10 mouse cellular contexts compared by ENCODE assay signal in genomic region chr11:58981541-58982447, GRCm38 (mm10). TPM values are rescaled to one million over a fixed set of nuclear protein-coding genes. Genes with fewer than 3 reads are reported as not detected.
DNase-seq lines count a peak whose midpoint lies in the region; ATAC-seq and TF ChIP-seq lines count a peak whose summit lies in the region.
"Had no signal": no experiment of that assay in that cellular context is flagged by ENCODE, and none has a peak within 500 bp of the region (broad histone marks: within the 10 kb centered on the region; RNA-seq: fewer than 3 reads in every experiment).

No protein-coding gene starts in this region.

- peak; percentile 49 for DNase-seq in embryo, embryonic 11 days
- DNase-seq in embryo, embryonic 10.5 days (ENCODE audit: low spot score) = no peak
- DNase-seq in CD4-positive, CD25-positive, alpha-beta regulatory T cell, adult 2 months (ENCODE audit: low read depth, low spot score) = peak; percentile 86
- peak; percentile 58 to 78 for DNase-seq in left cerebral cortex, adult 9 months (ENCODE audit: low spot score in 2 of 2)
- peak; percentile 80 for DNase-seq in midbrain, postnatal 0 days (ENCODE audit: low spot score)
- peak; percentile 81 for DNase-seq in telencephalon, adult 2 months (ENCODE audit: low read depth, low spot score)
- DNase-seq: liver, embryonic 13.5 days had no signal

- H3K4me2 ChIP-seq in heart, embryonic 16.5 days (ENCODE audit: low read depth, low read length) = peak overlapping the region; percentile 45
- H3K4me2 ChIP-seq in midbrain, postnatal 0 days (ENCODE audit: low read depth, low read length, poor library complexity, severe bottlenecking) = no peak overlapping the region

- peaks cover 11% of the 10 kb centered on the region; the same call in 1 of the 2 replicates for H3K4me1 ChIP-seq in embryonic fibroblast, embryonic 13.5 days (ENCODE audit: control insufficient read depth, insufficient read depth, low read length)
- peaks cover 76% of the 10 kb centered on the region for H3K4me1 ChIP-seq in heart, embryonic 16.5 days (ENCODE audit: control insufficient read depth, insufficient read depth, low read length)
- peaks cover 18% of the 10 kb centered on the region for H3K4me1 ChIP-seq in midbrain, postnatal 0 days (ENCODE audit: insufficient read depth, low read length)

- TF ChIP-seq POLR2A in embryonic fibroblast, embryonic 13.5 days (IDR thresholded peaks at IDR 0.05; ENCODE audit: low read depth, low read length) = no peak

- peak overlapping the region; percentile 33; the same call in 1 of the 2 replicates for H3K9ac ChIP-seq in heart, embryonic 16.5 days (ENCODE audit: low read length)
- no peak overlapping the region for H3K9ac ChIP-seq in midbrain, postnatal 0 days (replicated peaks; ENCODE audit: low read length, poor library complexity, severe bottlenecking)

- H3K27me3 ChIP-seq in heart, embryonic 16.5 days (ENCODE audit: control insufficient read depth, insufficient read depth, low read length) = no peaks in the 10 kb centered on the region
- H3K27me3 ChIP-seq in midbrain, postnatal 0 days (ENCODE audit: insufficient read depth, low read length) = no peaks in the 10 kb centered on the region
- H3K27me3 ChIP-seq: liver, embryonic 13.5 days; Patski had no signal

- ATAC-seq in heart, embryonic 16.5 days (replicated peaks; ENCODE audit: extremely low read depth, insufficient read depth, low FRiP score) = peak; percentile 16; the same call in 1 of the 2 replicates
- ATAC-seq in midbrain, postnatal 0 days (ENCODE audit: low FRiP score) = no peak
- ATAC-seq: Patski had no signal

- no peak overlapping the region for H3K27ac ChIP-seq in embryonic fibroblast, embryonic 13.5 days (ENCODE audit: insufficient read depth, low read length)
- peak overlapping the region; percentile 90 for H3K27ac ChIP-seq in heart, embryonic 16.5 days (ENCODE audit: low read length)
- no peak overlapping the region for H3K27ac ChIP-seq in midbrain, postnatal 0 days (ENCODE audit: low read depth, low read length)
- H3K27ac ChIP-seq: liver, embryonic 13.5 days had no signal

- 35% methylated on average over 14 of the region's 14 CpGs for WGBS in heart, embryonic 16.5 days
- WGBS in midbrain, postnatal 0 days = 67% methylated on average over 14 of the region's 14 CpGs

- TF ChIP-seq CTCF in embryonic fibroblast, embryonic 13.5 days (IDR thresholded peaks at IDR 0.05; ENCODE audit: borderline replicate concordance, insufficient read depth, low read length) = peak; percentile 41; the same call in 1 of the 2 replicates
- peak; percentile 66 for TF ChIP-seq CTCF in midbrain, postnatal 0 days (IDR thresholded peaks at IDR 0.05)

- peaks cover 33% of the 10 kb centered on the region for H3K36me3 ChIP-seq in heart, embryonic 16.5 days (ENCODE audit: control insufficient read depth, insufficient read depth)
- H3K36me3 ChIP-seq in midbrain, postnatal 0 days (ENCODE audit: insufficient read depth, low read length) = peaks cover 34% of the 10 kb centered on the region

- no peak overlapping the region for H3K4me3 ChIP-seq in embryonic fibroblast, embryonic 13.5 days (ENCODE audit: insufficient read depth, low read length)
- peak overlapping the region; percentile 24 for H3K4me3 ChIP-seq in heart, embryonic 16.5 days (ENCODE audit: low read length)
- no peak overlapping the region for H3K4me3 ChIP-seq in midbrain, postnatal 0 days (ENCODE audit: low read depth, low read length)
- H3K4me3 ChIP-seq: liver, embryonic 13.5 days had no signal

- H3K9me3 ChIP-seq in heart, embryonic 16.5 days (replicated peaks; ENCODE audit: control insufficient read depth, low read length) = no peaks in the 10 kb centered on the region
- H3K9me3 ChIP-seq in midbrain, postnatal 0 days (ENCODE audit: low read length) = no peaks in the 10 kb centered on the region
- H3K9me3 ChIP-seq: liver, embryonic 13.5 days had no signal

RNA-seq across cellular contexts. Expression of gene Trim11, which starts 3.9 kb away (rescaled TPM):
- polyA plus RNA-seq in embryonic fibroblast, embryonic 13.5 days (2011; ENCODE audit: insufficient read length, low read depth, missing spikeins) = 17.5 and 20.1 TPM in 2 replicates
- 37.1 and 40.3 TPM in 2 replicates for polyA plus RNA-seq in heart, embryonic 16.5 days (2015; fragmentation: Nextera tagmentation; extraction: Ambion mirVana)
- 23.7 and 27.8 TPM in 2 replicates for total RNA-seq in midbrain, postnatal 0 days (2014; rRNA removed)
- 15.2 and 16.5 TPM in 2 replicates for polyA plus RNA-seq in midbrain, postnatal 0 days (2015; fragmentation: Nextera tagmentation; extraction: Ambion mirVana)

RNA-seq across cellular contexts. Expression of gene Hist3h2a, which starts 27.3 kb away (rescaled TPM):
- 9.7 and 12.5 TPM in 2 replicates for polyA plus RNA-seq in embryonic fibroblast, embryonic 13.5 days (2011; ENCODE audit: insufficient read length, low read depth, missing spikeins)
- 33.9 and 35.2 TPM in 2 replicates for polyA plus RNA-seq in heart, embryonic 16.5 days (2015; fragmentation: Nextera tagmentation; extraction: Ambion mirVana)
- total RNA-seq in midbrain, postnatal 0 days (2014; rRNA removed) = 163 and 242 TPM in 2 replicates
- polyA plus RNA-seq in midbrain, postnatal 0 days (2015; fragmentation: Nextera tagmentation; extraction: Ambion mirVana) = 42.0 and 46.2 TPM in 2 replicates

RNA-seq across cellular contexts. Expression of gene Trim17, which starts 27.3 kb away (rescaled TPM):
- not detected in 2 replicates for polyA plus RNA-seq in embryonic fibroblast, embryonic 13.5 days (2011; ENCODE audit: insufficient read length, low read depth, missing spikeins)
- 0.26 and 0.39 TPM in 2 replicates for polyA plus RNA-seq in heart, embryonic 16.5 days (2015; fragmentation: Nextera tagmentation; extraction: Ambion mirVana)
- total RNA-seq in midbrain, postnatal 0 days (2014; rRNA removed) = 2.2 and 6.2 TPM in 2 replicates
- polyA plus RNA-seq in midbrain, postnatal 0 days (2015; fragmentation: Nextera tagmentation; extraction: Ambion mirVana) = 0.67 and 0.72 TPM in 2 replicates

RNA-seq across cellular contexts. Expression of gene Hist3h2ba, which starts 33.1 kb away (rescaled TPM):
- not detected in 2 replicates for polyA plus RNA-seq in embryonic fibroblast, embryonic 13.5 days (2011; ENCODE audit: insufficient read length, low read depth, missing spikeins)
- polyA plus RNA-seq in heart, embryonic 16.5 days (2015; fragmentation: Nextera tagmentation; extraction: Ambion mirVana) = 21.8 and 27.5 TPM in 2 replicates
- 552 and 1,117 TPM in 2 replicates for total RNA-seq in midbrain, postnatal 0 days (2014; rRNA removed)
- 114 and 126 TPM in 2 replicates for polyA plus RNA-seq in midbrain, postnatal 0 days (2015; fragmentation: Nextera tagmentation; extraction: Ambion mirVana)

RNA-seq across cellular contexts. Expression of gene Rnf187, which starts 43.1 kb away (rescaled TPM):
- 91.5 and 99.2 TPM in 2 replicates for polyA plus RNA-seq in embryonic fibroblast, embryonic 13.5 days (2011; ENCODE audit: insufficient read length, low read depth, missing spikeins)
- 172 and 176 TPM in 2 replicates for polyA plus RNA-seq in heart, embryonic 16.5 days (2015; fragmentation: Nextera tagmentation; extraction: Ambion mirVana)
- 925 and 964 TPM in 2 replicates for total RNA-seq in midbrain, postnatal 0 days (2014; rRNA removed)
- 700 and 703 TPM in 2 replicates for polyA plus RNA-seq in midbrain, postnatal 0 days (2015; fragmentation: Nextera tagmentation; extraction: Ambion mirVana)
